Mouse (Mus musculus) ES-Bruce4 (cell line): ENCODE results near the gene Abca3.

ENCODE experiments used
- CTCF ChIP-seq: IDR thresholded peaks from one replicate; pipeline ENCODE4 v1.8.1; 2011; ENCODE audit warnings: low read depth, low read length
- EP300 ChIP-seq: IDR thresholded peaks from 2 replicates; pipeline ENCODE4 v1.6.1; 2011; ENCODE audit warnings: low read depth, low read length; ENCODE audit not compliant: insufficient read depth
- POLR2A ChIP-seq: IDR thresholded peaks from one replicate; pipeline ENCODE4 v1.8.1; 2011; ENCODE audit warnings: low read length; ENCODE audit not compliant: insufficient read depth

DNA sequence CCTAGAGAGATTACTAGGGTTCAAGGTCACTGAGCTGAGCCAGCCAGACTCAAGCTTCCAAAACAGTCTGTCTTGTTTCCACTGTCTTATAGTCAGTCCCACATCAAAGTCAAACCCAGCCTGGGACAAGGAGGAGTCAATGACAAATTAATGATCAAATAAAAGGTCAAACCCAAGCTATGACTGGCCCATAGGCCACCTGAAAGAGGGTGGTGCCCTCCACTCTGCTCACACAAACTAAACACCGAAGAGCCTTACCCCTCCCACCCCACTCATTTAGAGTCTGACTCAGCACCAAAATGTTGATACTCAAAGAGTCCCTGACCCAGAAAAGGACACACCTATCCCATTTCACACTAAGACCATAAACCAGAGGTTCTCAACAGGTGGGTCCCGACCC, 101.6 kb downstream of the Abca3 start:
- TF ChIP-seq POLR2A (no peak), CTCF (no peak), EP300 (no peak)
